Mouse (Mus musculus) lung, postnatal 10 days (tissue): ENCODE results near the gene Gm20479.

Experiments used
- DNase-seq: peaks from one replicate; pipeline ENCODE4 v3.0.0; 2021

The Gm20479 gene

DNA sequence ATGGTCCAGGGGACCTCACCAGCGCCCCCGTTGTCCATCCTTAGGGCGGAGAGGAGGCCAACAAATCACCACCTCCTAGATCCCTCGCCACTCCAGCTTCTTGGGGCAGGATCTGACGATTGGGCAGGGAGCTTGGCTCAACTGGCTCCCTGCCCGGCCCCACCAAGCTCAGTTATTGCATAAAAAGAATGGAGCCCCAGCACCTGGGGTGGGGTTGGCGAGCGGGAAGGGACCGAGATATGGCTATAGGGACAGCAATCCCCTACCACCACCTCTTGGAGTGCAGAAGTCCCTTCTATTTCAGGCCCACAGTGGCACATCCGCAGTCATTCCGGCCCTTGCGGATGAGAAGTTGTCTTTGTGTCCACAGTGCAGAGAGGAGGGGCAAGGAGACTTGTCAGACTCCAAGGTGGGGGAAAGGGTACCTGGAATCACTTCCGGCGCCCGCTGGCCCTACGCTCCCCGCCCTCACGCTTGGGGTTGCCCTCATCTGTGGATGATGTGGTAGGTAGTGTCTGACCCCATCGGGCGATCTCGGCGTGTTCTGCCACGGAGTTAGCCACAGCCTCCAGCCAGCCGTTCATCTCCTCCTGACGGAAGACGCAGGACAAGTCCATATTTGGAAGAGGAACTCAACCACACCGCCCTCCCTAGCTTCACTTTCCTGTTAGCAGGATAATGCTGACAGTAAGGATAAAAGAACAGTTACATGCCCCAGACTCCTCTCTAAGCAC is at the start of gene Gm20479:
TSS of gene Gm20479 (minus strand) at position 559 of the 734 bp plus-strand sequence.
- DNase-seq: peak; percentile 45

DNA sequence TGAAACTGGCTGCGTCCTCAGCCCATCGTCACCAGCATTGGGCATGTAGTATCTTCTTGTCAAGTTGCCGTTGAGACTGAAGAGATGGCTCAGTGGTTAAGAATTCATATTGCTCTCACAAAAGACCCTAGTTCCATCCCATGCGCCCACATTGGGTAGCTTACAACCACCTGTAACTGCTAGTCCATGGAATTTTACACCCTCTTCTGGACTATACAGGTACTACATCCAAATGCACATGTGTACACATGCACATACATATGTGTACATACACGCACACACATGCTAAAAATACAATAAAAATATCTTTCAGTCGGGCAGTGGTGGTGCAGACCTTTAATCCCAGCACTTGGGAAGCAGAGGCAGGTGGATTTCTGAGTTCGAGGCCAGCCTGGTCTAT is 49.3 kb upstream of the Gm20479 start:
- no peak for DNase-seq

DNA sequence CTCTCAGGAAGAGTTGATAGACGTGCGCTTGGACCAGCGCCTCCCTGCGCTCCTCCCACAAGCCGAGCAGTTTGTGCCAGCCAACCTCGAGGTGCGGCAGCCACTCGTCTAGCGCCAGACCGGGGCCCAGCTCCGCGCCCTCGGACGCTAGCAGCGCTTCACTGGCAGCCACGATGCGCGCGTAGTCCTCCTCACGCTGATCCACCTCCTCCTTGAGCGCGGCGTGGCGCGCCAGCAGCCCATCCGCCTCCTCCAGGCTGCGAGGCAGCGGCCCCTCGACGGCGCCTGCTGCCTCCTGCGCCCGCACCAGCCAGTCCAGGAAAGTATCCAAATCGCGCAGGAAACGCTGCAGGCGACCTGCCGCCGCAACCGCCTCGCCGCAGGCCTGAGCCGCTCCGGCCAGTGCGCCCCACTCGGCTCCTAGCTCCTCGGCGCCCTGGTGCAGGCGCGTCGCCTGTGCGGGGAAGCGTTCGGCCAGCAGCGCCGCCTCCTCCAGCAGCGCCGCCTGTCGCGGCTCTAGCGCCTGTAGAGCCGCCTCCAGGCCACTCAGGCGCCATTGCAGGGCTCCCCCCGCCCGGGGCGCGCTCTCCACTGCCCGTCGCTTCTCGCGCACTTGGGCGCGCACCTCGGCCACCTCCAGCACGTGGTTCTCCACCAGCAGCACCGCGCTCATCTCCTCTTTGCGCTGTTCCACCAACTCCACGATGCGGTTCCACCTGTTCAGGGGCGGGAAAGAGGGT is 47.2 kb upstream of the Gm20479 start:
- no peak for DNase-seq

DNA sequence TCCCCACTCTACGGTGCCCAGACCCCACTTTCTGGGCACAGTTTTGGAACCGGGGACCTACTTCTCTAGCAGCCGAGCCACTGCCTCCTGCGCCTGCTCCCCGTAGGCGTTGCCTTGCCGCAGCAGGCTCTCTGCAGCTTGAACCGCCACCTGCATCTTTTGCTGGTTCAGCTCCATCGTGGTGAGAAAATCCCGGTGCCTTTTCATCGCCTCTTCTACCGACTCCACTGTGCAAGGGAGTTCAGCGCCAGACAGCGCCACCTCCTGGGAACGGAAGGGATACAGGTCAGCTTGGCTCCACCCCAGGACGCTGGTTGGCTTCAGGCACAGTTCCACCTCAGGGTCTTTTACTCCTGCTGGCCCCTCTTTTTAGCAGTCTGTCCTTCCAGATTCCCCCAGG is 45.5 kb upstream of the Gm20479 start:
- peak; percentile 71 for DNase-seq

DNA sequence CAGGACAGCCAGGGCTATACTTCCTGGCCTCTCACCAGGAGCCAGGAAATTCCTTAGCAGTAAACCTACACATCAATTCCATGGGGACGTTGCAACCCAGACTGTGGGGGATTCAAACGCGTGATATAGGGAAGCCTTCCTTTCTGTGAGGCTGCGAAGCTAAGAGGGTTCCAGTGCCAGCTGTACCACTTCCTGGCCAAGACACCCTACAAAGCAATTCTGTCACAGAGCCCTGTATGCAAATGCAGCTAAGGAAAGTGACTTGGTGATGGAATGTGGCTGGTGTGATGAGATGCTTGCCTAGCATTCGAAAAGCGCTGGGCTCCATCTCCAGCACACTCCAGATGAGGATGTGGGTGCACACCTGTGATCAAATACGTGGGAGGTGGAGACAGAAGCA is 43.3 kb upstream of the Gm20479 start:
- DNase-seq: no peak

DNA sequence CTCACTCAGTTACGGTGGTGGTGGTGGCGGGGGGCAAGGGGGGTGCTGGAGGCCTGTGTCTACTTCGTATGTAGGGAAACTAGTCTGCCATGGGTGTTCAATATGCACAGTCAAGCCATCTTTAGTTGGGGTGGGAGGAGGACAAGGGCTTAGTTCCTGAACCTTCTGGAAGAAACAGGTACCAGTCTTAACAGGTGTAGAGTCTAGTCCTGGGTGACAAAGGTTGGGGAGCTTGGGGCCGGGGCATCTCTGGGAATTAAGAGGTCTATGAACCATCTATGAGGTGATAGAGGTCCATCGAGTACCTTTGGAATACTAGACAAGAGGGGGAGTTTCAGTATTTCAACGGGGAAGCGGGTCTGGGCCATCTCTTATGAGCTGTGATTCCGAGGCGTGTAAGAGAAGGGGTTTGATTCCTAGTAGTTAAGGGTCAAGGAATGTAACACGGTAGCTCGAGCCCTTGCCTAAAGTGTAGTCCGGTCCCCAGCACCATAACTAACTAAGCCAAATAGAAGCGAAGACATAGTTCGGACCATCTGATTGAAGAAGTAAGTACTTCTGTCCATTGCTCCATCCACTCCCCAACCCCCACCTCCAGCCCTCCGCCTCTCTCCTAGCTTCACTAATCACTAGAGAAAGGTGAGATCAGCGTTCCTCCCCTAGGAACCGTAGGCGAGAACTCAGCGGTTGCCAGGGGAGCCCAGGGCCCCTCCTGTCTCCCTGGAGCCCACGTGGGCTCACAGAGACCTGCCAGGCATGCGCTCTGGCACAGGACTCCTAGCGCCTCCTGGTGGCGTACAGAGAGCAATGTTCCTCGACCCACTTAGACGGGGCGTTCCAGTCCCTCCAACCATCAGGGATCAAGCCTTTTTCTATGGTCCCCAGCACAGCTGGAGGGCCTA is 40.1 kb upstream of the Gm20479 start:
- peak; percentile 51 for DNase-seq

DNA sequence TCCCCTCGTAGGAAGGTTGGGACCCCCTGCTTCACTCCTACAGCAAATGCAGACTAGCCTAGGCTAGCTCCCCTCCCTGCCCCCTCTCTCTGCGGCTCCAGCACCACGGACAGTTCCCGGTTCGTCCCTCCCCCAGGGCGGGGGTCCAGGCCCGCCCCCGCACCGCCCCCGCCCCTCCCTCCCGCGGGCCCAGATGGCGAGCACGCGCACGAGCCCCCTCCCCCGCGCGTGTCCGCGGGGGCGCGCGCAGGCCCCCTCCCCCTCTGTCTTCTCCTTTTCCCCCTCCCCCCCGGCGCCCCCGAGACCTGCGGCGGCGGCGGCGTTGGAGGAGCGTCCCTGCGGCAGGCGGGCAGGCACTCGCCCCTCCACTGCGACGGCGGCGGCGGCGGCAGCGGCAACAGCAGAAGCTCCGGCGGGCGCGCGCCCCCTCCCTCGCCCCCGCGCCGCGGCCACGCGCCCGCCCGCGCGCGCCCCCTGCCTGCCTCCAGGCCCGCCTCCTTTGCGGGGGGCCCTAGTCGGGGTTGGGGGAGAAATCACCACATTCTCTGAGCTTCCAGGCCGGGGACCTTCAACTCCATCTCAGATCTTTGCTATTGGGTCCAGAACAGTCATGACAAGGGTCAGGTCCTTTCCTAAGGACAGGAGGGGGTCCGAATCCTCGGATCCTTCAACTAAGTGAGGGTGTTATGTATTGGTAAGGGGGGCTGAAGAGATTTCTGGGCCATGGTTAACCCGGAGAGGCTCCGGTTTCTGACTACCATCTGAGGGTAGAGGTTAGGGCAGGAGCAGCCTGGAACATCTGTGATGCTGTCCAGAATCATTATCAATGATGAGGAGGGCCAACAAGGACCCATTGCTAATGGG is 39.2 kb upstream of the Gm20479 start:
- peak; percentile 34 for DNase-seq

DNA sequence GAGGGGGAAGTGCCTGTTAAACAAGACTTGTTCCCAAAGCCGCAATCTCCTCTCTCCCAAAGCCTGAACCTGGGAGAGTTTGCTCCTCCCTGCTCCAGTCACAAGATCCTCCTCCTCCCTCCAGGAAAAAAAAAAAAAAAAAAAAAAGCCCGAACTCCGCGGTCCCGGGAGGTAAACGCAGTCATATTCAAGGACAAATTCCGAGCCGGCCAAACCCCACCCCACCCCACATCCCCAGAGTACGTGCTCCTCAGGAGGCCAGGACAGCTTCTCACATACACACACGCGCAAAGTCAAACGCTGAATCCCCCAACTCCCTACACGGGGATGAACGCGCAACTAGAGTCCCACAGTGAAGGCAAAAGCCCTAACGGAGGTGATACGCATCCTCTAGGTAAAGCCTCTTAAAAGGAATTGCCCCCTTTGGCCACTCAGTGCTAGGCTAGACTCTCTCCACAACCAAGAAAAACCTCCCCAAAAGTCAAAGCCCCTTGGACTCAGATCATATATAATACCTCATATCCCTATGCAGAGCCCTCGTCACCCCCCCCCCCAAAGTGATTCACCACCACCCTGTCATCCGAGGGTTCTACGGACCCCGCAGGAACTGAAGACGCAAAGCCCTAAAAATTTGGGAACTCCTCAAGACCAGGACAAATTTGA is 38.4 kb upstream of the Gm20479 start:
- no peak for DNase-seq

DNA sequence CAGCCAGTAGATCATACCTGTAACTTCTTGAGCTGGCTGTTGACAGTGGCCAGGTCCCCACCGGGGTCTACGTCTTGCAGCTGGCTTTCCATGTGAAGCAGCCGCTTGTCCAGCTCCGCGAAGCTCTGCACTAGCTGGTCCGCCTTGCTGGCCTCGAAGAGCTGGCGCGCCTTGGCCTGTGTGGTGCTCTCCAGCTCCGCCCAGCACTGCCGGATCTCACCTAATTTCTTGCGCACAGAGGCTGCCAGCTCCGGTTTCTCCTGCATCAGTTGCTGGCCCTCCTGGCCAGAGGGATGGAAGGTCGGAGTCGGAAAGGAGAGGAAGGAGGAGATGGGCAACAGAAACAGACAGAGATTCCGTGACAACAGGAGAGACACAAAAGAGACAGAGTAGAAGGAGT is 34.2 kb upstream of the Gm20479 start:
- DNase-seq: no peak

DNA sequence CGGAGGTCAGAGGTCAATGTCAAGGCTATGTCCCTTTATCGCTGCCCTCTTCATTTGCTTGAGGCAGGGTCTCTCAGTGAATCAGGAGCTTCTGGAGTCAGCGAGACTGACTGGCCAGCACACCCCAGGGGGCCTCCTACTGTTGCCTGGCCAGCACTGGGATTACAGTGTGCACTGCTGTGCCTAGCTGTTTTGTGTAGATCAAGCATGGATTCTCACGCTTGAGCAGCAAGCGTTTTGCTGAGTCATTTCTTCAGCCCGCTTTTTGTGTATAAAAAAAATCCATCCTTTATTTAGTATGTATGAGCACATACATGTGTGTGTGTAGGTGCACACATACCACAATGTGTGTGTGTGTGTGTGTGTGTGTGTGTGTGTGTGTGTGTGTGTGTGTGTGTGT is 32.0 kb upstream of the Gm20479 start:
- no peak for DNase-seq

DNA sequence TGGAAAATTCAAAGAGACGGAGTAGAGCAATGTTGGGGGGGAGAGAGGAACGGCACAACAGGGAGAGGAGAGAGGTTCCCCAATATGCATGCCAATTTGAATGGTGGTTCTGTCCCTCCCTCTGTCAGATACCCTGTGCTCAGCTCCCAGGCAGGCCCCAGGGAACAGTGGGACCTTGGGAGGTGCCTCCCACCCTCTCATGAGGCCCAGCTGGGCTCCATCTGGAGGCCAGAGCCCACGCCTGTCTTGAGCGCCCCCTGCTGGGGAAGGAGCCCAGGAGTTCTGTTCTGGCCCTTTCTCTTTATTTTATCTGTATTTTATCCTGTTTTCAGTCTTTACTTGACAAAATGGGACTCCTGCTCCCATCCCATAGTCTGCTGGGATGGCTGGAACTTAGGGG is 27.5 kb upstream of the Gm20479 start:
- peak; percentile 78 for DNase-seq

DNA sequence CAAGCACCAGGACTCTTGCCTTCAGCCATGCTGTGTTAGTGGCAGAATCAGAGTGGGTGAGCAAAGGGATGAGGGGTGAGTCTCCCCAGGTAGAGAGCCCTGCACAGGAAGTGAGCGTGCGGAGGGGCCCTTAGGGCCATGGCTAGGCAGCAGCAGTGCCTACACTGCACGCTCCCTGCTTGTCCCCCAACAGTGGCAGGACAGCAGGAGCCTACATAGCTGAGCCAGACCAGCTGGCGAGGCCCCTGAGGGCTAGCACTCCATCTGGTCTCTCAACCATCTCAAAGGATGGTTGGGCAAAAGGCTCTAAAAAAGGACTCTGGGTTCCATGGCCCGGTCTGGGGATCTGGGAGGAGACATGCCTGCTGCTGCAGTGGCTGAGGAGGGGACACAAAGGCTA is 26.9 kb upstream of the Gm20479 start:
- no peak for DNase-seq

DNA sequence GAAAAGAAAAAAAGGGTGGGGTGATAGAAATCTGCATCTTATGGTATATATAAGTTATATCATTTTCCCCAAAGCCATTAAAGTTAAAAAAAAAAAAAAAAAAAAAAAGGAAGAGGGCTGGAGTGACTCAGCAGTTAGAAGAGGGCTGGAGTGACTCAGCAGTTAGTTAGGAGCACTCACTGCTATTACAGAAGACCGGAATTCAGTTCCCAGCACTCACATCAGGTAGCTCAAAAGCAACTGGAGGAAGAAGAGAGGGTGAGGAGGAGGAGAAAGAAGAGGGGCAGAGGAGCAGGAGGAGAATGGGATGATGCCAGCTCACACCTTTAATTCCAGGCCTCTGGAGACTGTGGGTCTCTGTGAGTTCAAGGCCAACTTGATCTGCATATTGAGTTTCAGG is 26.0 kb upstream of the Gm20479 start:
- no peak for DNase-seq

DNA sequence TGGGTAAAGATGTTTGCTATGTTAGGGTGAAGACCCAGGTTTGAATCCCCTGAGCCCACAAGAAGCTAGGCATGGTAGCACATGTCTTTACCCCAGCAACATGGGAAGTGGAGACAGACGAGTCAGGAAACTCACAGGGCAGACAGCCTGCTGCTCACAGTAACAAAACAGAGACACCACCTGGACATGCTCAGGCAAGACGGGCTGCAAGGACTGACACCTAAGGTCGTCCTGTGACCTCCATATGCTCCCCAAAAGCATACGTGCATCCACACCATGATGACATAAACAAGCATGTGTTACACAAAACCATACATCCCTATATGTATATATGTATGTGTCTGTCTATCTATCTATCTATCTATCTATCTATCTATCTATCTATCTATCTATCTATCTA is 24.3 kb upstream of the Gm20479 start:
- no peak for DNase-seq

DNA sequence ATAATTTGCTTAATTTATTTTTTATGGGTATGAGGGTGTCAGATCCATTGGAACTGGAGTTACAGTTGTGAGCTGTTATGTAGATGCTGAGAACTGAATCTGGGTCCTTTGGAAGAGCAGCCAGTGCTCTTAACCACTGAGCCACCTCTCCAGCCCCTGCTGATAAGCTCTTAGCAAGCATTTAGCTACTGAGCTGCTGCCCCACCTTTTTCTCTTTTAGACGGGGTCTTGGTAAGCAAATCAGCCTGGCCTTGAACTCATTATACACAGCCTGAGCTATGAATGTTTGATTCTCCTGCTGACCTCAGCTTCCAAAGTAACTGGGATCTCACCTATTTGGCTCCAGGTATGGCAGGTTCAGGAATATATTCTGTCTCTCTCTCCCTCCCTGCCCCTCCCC is 23.8 kb upstream of the Gm20479 start:
- DNase-seq: no peak

DNA sequence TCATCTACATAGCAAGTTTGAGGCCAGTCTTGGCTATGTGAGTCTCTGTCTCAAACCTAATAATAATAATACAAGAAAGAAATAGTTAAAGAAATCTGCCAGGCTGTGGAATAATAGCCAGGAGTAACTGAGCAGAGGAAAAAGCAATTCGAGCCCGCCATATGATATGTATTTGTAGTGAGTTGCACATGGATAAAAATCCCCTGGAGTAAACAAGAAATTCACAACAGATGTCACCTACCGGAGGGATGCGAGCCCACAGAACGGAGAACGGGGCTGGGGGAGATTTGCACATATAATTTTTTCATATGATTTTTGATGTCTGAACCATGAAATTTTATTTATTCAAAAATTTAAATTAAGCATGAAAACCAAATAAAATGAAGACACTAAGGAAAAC is 22.6 kb upstream of the Gm20479 start:
- no peak for DNase-seq

DNA sequence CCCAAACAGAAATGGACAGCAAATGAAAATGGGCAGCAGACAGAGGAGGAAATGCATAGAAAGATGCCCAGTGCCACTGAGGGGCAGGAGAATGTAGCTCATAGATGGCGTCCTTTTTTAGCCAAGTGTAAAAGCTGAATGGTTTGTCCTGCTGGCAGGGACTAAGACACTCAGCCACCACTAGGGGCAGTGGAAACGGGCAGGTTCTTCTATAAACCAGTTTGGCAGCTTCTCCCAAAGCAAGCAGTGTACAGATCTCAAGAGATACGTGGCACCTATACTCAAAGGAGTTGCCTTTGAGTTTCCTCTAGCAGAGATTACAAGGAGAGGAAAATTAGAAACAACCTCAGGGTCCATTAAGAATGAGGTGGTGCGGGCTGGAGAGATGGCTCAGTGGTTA is 21.2 kb upstream of the Gm20479 start:
- peak; percentile 64 for DNase-seq

DNA sequence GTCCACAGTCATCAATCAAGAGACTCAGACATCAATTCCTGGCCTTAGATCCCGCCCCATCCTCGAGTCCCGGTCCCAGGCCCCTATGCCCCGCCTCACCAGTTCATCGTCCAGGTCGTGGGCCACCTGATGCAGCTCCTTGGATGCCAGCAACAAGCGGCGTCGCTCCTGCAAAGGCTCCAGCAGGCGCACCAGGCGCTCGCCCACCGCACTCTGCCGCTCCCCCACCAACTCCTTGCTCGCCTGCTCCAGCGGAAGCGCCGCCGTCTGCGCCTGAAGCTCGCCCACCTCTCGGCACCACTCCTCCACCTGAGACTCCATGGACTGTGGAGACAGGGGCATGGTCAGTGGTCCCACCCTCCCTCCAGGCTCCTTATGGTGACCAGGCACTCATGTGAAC is 18.1 kb upstream of the Gm20479 start:
- no peak for DNase-seq

DNA sequence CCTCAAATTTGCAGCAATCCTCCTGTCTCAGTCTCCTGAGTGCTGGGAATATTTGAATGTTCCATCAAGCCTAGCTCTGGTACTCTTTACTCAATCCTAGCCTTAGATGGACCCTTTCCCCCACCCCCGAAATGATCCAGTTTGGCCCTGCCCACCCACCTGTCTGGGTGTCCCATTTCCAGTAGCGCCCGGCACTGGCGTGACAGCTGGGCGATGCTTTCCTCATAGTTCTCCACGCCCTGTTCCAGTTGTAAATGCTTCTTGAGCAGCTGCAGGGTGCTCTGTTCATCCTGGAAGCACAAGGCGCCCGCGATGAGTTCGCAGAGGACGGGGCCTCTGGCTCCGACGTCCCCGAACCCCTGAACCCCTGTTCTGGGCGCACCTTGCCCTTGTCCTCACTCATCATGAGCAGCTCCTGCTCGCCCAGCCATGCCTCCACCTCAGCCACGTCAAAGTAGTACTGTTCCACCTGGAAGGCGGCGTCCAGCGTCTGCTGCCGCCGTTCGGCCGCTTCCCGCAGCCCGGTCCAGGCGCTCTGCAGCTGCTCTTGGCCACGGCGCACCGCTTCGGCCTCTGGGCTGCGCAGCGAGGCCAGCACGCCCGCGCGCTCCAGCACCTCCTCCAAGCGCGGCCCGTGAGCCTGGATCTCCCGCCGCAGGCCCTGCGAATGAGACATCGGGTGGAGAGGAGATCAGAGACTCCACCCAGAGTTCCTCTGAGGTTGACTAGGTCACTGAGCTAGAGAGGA is 14.7 kb upstream of the Gm20479 start:
- DNase-seq: no peak

DNA sequence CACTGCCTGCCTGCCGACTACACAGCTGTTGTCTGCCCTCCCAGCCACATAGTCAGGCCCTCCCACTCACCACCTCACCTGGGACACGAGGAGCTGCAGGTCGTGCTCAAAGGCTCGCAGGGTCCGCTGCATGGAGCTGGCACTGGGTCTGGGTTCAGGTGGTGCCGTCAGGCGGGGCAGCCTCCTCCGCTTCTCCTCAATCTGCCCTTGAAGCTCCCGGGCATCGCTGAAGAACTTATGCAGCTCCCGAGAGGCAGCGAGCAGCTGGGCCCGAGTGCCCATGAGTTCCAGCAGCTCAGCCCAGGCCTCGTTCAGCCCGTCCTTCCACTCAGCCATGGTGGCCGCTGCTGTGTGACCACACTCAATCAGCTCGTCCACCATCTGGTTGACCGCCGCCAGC is 11.9 kb upstream of the Gm20479 start:
- no peak for DNase-seq

DNA sequence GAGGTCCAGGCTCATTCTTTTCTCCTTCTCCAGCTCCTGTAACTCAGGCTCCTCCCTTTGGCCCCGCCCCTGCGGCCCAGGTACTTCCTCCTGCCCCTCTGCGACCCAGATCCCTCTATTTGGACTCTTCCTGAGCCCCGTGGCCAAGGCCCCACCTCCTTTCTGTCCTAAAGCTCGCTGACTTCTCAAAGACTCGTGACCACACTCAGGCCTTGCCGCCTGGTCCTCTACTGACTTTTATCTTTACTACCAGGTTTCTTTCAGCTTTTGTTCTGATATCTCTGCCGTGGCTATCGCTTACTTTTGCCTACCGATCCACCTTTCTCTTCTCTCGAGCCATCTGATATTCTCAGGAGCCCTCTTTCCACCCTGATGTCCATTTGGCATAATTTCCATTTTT is 10.8 kb upstream of the Gm20479 start:
- no peak for DNase-seq
